Mouse (Mus musculus) Muller cell, postnatal 12 days (primary cell): ENCODE results near the gene Tmem94.
"Not testable (repeated sequence)": the region's sequence is repeated elsewhere in the genome, so short reads cannot be mapped to it uniquely, and the experiment has no call there.

ENCODE experiments used
- DNase-seq: peaks from one replicate; pipeline ENCODE4 v3.0.0-alpha.2; 2015; ENCODE audit errors: inconsistent ontology term

The Tmem94 gene

DNA sequence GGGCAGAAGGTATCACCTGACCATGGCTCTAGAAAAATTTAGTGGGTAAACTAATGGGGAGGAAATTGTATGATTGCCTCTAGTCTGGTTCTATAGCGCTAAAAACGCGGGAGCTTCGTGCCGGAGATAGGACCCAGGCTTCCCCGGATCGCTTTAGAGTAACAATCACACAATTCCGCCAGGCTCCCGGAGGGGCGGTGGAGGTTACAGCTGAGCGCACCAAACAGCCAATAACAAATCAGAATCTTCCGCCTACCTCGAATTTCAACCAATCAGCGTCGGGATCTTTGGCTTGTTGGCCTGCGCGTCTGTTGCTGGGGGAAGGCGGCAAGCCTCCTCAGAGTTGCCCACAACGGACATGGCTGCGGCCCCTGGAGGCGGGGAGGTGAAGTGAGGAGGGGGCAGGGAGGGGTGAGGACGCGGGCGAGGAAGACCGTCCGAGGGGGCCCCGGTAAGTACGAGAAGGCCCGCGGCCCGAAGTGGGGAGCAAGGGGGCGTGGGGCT, at the start of gene Tmem94:
Gene Tmem94, plus strand, starts transcription at position 331 of the 504 bp plus-strand sequence.
- peak; percentile 99 for DNase-seq

DNA sequence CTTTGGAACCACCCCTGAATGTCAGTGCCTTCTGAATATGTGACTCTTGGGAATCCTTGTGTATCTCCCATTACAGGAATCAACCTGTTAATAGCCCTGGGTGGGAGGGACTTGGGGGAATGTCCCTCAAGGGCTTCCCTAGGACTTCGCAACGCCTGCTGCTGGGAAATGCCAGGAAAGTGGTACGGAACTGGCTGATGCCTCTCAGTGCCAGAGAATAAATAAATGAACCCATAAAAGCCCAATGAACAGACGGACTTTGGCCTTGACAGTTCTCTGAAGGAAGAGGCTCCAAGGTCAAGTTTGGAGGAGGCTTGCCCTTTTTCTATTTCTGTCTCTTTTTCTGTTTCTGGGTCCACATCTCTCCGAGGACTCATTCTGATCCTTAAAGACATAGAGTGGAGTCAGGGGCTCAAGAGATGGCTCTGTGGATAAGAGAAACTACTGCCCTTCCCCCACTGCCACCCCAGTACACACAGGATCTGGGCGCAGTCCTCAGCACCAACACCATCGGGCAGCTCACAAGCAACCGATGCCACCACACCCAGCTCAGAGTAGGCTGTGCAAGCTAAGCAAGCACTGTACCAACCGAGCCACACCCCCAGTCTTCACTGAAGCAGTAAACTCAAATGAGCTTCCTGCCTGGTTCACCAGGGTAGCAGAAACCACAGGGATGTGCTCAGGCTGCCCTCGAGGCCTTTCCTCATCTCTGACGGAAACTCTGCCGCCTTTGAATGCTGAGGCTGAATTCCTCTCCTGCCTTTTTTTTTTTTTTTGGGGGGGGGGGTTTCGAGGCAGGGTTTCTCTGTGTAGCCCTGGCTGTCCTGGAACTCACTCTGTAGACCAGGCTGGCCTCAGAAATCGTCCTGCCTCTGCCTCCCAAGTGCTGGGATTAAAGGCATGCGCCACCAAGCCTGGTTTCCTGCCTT, 48.6 kb upstream of the Tmem94 start:
- no peak for DNase-seq

DNA sequence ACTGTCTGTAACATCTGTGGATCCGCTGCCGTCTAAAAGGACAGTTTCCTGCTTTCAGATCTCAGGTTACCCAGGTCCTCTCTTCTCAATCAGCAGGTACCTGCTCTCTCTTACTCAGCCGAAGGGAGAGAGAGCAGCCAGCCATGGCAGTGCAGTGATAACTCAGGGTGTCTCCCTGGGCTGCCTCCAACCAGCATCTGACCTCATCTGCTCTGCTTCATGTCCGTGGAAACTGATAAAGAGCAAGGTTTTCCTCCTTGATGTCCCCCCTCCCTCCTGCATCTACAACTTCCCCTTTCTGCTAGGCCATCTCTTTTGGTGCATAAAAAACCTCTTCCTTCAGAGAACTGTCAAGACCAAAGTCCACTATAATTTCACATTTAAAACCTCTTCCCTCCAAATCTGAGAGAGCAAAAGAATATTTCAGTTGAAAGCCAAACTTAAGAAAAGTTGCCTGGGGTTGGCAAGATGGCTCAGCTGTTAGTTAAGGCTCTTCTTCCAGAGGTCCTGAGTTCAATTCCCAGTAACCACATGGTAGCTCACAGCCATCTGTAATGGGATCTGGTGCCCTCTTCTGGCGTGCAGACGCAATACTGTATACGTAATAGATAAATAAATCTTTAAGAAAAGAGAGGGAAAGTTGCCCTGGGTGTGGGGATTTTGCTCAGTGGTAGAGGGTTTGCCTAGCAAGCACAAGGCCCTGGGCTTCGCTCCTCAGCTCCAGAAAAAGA, 47.4 kb upstream of the Tmem94 start:
- no peak for DNase-seq

DNA sequence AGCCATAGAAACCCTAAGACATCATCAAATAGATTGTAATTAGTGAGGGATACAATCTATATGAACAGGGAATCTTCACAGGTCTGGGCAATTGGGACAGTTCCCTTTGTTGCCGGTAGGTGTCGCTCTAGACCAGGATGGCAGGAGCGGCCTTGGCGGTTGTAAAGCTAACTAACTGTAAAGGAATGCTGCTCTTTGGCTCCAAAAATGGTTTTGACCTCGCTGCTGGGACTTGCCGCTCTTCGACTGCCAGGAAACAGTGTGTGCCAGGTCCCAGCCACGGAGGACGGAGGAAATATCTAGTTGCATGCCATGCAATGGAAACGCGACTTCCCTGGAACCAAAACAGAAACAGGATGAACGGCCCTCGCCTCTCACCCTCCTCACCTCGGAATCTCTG, 42.6 kb upstream of the Tmem94 start:
- DNase-seq = peak; percentile 89

DNA sequence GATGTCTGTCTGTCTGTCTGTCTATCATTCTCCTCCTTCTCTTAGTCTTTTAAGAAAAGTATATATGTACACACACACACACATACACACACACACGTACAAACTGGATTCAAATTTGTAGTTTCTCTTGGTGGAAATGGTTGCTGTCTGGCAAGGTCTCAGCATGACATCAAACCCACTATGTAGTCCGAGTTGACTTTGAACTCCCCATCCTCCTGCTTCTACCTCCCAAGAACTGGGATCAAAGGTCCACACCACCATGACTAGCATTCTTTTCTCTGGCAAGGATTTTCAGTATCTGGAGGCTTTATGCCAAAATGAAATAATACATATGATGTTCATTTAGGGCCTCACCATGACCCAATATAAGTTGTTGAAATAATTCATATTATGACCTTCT, 42.0 kb upstream of the Tmem94 start:
- DNase-seq = no peak

DNA sequence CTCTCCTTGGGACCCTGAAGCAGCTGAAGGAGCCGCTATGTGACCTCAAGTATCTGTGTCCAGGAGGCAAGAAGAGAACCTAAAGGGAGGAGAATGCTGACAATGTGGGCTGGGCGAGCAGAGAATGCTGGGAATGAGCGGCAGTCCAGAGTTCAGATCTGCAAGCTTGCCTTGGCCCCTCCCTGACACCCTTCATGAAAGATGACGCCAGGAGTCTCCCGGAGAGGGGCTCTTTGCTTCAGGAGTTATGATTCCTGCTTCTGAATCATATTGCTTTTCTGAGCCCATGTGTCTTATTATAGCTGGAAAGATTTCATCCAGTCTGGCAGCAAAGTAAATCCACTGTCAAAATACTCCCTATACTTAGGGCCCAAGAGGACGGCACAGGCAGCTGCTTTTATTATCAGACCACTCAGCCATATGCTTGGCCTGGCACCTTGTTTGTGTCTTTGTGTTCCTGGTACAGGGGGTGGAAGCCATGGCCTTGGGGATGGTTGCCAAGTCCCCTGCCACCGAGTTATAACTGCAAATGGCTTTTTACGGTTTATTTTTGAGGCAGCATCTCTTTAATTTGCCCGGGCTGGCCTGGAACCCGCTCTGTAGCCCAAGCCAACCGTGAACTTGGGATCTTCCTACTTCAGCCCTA, 31.1 kb upstream of the Tmem94 start:
- DNase-seq = no peak

DNA sequence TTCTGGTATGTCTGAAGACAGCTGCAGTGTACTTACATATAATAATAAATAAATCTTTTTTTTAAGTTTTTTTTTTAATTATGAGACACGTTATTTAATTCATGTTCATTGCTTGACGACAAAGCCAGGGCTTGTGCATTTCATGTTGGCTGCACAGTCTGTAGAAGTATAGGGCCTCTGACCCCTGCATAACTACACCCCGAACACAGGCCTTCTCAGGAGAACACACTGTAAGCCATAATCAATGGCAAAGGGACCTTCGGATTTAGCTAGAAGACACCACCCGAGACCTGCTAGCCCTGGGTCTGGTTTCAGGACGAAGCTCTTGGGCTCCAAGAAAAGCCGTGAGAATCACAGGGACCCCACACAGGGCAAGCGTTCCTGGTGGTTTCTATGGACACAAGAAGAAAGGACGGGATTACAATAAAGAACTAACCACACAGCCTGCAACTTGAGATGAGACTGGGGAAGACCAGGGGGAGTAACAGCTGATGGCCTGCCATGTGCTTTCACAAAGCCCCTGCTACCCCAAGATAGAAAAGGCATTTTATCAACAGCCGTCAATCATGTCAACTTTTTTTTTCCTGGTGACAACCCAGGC, 27.5 kb upstream of the Tmem94 start:
- no peak for DNase-seq

DNA sequence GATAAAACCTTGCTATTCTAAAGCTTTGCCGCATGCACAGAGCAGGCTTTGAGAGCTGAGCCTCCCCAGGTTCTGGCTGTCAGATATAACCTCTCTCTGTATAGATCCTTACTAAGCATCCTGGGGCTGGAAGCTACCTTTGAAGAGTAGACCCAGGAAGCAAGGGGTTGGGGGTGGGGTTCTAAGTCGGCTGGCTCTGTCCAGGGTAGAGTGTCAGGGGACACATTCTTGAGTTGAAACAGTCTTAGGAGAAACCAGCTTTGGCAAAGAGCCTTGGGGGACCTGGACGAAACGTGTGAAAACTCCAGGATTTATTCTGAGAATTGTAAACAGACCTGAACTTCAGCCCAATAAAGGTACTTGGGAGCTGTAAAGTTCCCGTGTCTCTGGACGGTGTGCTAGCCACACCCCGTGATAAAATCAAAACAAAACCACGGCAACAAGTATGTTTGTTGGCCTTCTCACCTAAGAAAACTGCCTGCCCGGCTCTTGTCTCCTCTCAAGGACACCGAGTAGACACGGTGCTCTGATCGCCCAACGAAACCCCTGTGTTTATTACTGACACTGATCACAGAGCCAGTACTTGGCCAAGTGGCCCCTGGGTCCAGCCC, 26.9 kb upstream of the Tmem94 start:
- DNase-seq = no peak

DNA sequence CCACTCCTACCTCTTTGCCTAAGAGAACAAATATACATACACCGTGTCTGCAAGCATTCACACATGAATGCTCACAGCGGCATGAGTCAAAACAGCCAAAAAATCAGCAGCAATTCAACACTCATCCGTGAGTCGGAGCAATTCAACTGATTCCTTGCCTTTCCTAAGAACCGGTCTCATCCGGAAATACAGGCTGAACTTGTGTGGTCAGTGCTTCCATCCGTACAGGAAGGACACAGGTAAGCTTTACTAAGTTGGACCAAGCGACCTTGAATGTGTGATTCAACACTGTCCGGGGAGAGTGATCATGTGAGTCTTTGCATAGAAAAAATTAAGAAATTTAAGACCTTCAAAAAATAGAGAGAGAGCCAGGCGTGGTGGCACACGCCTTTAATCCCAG, 24.2 kb upstream of the Tmem94 start:
- DNase-seq = no peak

DNA sequence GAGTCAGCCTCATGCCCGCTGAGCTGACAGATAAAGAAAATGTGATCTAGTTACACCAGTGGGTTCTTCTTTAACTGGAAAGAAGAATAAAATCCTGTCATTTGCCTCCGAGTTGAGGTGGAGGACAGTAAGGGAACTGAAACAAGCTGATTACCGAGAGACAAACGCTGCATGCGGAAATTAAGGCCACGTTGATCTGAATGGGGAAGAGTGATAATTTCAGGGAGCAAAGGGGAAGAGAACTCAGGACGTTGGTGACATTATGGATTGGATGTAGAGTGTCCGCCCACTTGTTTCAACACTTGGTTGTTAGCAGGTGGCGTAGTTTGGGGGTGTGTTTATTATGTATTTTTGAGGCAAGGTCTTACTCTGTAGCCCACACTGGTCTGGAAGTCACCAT, 22.3 kb upstream of the Tmem94 start:
- DNase-seq = no peak

DNA sequence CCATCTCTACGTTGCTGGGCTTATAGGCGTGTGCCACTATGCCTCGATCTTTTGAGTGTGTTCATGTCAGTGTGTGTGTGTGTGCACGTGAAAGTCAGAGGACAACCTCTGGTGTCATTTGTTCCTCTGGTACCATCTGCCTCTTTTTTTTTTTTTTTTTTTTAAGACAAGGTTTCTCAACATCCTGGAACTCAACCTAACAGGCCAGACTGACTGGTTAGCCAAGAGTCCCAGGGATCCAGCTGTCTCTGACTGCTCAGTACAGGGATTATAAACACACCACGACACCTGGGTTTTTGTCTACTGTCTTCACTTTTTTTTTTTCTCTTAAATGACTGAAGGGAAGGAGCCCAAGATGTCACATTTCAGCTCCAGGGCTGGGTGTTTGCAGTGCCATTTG, 20.8 kb upstream of the Tmem94 start:
- DNase-seq = no peak

DNA sequence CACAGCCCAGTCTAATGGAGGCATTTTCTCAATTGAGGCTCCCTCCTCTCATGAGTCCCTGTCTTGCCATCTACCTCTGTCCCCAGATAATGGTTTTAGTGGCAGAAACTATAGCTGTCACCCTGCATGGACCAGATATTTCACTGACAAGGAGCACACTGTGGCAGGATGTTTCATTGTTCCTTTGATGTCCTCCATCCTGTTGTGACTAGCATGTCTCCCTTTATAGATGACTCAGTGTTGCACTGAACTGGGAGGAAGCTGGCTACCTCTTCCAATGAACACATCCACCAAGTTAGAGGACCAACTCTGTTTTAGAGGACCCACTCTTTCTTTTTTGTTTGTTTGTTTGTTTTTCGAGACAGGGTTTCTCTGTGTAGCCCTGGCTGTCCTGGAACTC, 19.1 kb upstream of the Tmem94 start:
- no peak for DNase-seq

DNA sequence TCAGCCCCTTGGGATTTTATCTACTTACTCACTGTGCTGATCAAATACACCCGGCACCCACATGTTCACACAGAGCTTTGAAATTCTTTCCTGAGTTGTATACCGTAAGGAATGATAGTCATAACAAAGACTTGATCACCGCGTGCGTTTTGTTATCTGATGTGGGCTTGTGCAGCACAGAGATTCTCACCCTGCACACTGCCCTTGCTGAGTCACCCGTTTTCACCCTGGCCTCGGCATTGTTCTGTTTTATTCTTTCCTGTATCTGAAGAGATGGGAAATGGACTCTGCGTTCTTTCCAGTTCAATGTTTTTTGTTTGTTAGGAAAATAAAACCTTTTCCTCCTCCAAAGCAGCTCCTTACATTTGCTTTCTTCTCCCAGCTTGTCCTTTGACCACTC, 18.5 kb upstream of the Tmem94 start:
- no peak for DNase-seq

DNA sequence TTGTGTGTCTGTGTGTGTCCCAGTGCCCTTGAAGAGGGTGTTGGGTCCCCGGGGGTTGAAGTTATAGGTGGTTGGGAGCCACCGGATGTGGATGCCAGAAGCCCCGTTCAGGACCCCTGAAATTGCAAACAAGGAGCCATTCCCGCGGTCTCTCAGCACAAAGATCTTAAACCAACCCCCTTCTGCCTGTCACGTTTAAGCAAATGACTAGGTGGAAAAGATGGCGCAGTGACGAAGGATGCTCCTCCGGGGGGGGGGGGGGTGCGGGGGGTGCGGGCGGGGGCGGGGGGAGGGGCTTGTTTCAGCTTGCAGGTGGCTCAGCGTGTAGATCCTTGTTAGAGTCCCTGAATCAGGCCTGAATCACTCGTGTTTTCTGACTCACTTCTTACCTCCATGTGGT, 17.9 kb upstream of the Tmem94 start:
- DNase-seq = no peak

DNA sequence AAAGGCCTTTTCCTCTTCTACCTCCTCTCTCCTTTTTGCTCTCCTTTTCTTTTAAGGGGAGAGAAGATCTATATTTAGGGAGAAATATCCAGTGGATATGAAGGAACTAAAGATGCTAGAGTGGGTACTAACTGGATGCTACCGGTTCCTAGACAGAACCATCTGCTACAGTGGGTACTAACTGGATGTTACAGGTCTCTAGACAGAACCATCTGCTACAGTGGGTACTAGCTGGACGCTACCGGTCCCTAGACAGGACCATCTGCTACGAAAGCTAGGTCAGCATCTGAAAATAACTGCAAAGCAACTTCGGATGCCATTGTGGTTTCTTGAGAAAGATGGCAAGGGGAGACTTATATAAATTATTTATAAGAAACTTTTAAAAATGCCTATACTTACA, 15.4 kb upstream of the Tmem94 start:
- no peak for DNase-seq

DNA sequence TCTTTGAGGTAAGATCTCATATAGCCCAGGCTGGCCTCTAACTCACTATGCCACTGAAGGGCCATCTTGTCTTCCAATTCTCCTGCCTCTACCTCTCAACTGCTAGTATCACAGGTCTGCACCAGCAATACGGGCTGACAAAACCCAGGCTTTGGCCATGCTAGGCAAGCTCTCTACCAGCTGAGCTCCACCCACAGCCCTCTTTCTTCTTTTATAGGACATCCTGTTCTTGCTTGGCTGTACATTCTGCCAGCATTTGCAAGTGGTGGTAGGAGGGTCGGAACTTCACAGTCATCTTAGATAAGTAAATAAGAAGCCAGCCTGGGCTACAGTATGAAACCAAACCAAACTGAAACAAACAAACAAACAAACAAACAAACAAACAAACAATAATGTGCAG, 13.5 kb upstream of the Tmem94 start:
- DNase-seq = no peak

DNA sequence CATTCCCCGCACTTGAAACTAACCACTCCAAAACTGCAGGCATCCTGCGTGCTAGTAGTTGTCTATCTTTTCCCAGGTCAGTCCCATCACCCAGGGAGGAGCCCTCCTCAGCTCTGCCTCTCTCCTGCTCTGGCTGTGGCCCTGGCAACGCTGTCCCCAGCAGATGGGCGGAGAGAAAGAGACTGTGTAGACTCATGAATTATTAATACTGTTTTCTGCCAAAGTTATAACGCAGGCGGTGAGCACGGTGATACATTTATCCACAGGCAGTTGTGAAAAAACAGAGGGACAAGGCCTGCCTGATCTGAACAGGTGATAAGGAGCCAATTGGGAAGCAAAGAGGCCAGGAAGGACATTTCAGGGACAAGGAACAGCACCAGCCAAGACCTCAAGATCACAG, 12.6 kb upstream of the Tmem94 start:
- DNase-seq = no peak

DNA sequence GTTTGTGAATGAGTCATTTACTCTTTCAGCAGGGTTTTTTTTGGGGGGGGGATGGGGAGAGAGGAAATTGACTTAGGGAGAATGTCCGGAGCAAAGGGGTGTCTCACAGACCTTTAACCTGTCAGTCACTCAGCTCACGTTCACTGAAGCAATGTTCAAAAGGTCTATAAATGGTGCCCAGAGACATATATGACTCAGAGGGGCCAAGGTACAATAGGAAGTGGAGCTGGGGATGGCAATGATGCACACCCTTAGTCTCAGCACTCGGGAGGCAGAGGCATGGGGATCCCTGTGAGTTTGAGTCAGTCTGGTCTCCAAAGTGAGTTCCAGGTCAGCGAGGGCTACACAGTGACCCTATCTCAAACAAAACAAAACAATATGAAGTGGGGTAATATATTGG, 11.7 kb upstream of the Tmem94 start:
- DNase-seq = no peak

DNA sequence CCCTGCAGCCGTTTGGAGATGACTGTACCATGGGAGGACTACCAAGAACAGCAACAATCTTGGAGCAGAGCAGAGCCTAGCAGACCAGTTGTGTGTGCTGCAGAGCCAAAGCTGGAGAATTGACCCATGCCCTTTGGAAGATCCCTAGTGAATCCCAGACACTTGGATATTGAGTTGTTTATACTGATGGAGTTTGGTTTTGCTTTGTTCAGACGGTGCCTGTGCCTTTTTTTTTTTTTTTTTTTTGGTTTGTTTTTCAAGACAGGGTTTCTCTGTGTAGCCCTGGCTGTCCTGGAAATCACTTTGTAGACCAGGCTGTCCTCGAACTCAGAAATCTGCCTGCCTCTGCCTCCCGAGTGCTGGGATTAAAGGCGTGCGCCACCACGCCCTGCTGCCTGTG, 3.1 kb upstream of the Tmem94 start:
- DNase-seq = not testable (repeated sequence)

DNA sequence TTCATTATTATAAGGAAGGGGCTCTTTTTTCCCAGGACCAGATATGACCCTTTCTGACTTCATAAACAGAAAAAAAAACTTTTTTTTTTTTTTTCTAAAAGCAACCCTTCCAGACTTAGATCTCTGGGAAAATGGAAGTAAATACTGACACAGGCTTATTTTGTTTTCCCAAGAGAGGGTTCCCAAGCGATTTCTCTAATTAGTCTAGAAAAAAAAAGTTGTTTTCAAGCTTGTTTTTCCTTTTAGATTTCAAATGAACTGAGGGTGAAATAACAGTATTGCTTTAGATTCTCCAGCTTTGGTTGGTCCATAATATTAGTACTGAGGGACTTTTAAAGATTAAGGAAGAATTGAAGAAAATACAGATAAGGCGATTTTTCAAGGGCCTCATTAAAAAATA, 535 bp upstream of the Tmem94 start:
- no peak for DNase-seq

DNA sequence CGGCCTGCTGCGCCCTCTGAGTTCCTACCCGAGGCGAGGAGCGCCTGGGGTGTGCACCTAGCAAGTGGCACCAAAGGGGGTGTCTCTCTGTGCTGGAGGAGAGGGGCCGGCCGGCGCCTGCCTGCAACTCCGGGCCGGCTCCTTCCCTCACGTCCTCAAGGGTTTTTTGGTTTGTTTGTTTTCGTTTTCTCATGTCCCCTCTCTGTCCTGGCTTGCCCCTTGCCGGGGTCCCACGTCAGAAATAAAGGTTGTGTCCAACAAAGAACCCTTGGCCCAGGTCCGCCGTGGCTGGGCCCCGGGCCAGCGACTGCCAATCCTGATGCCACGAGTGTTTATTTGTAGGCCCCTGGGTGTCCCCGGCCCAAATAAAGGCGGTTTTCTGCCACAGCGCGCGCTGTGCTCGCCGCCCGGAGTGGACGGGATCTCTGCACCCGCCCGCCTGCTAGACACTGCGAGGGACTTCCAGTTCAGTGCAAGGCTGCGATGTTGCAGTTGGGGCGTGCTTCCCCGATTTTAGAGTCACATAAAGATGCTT, 441 bp downstream of the Tmem94 start:
- no peak for DNase-seq
